ENCODE assay signal across 38 mouse cellular contexts in genomic region chr6:113429965-113430364, GRCm38 (mm10). TPM values are rescaled to one million over a fixed set of nuclear protein-coding genes. Genes with fewer than 3 reads are reported as not detected.
"Had no signal": no experiment of that assay in that cellular context is flagged by ENCODE, and none has a peak within 500 bp of the region (broad histone marks: within the 10 kb centered on the region; RNA-seq: fewer than 3 reads in every experiment).

No protein-coding gene starts in this region.

- ATAC-seq: hindbrain, postnatal 0 days; intestine, embryonic 16.5 days had no signal

- DNase-seq: gastrocnemius, adult 2 months; gastrocnemius, postnatal 10 days; gastrocnemius, postnatal 25 days; heart, adult 18-20 months; heart, postnatal 14 days; heart, postnatal 36 days; kidney, adult 11 months; kidney, adult 2 months; kidney, adult 9 months; kidney, postnatal 14 days; kidney, postnatal 36 days; layer of hippocampus, adult 9-11 months; layer of hippocampus, postnatal 36 days; left cerebral cortex, postnatal 4 days; liver, embryonic 13.5 days had no signal

- H3K4me3 ChIP-seq: gastrocnemius, adult 2 months; heart, embryonic 13.5 days; heart, embryonic 15.5 days; hindbrain, embryonic 13.5 days; hindbrain, embryonic 15.5 days; kidney, embryonic 15.5 days; limb, embryonic 13.5 days; limb, embryonic 15.5 days; liver, embryonic 13.5 days had no signal

- H3K9me3 ChIP-seq: heart, embryonic 15.5 days; hindbrain, embryonic 13.5 days; hindbrain, embryonic 15.5 days; limb, embryonic 15.5 days; liver, embryonic 13.5 days had no signal

- H3K4me1 ChIP-seq: hindbrain, embryonic 13.5 days; hindbrain, embryonic 15.5 days; limb, embryonic 13.5 days; limb, embryonic 15.5 days; liver, embryonic 13.5 days had no signal

- H3K36me3 ChIP-seq: heart, embryonic 13.5 days; heart, embryonic 15.5 days; hindbrain, embryonic 13.5 days; hindbrain, embryonic 15.5 days; kidney, embryonic 15.5 days; limb, embryonic 13.5 days; limb, embryonic 15.5 days; liver, embryonic 13.5 days had no signal

- H3K27me3 ChIP-seq: heart, embryonic 13.5 days; heart, embryonic 15.5 days; hindbrain, embryonic 13.5 days; hindbrain, embryonic 15.5 days; kidney, embryonic 15.5 days; limb, embryonic 13.5 days; limb, embryonic 15.5 days; liver, embryonic 13.5 days had no signal

- H3K4me2 ChIP-seq: heart, embryonic 11.5 days; heart, embryonic 13.5 days; heart, embryonic 15.5 days; hindbrain, embryonic 13.5 days; hindbrain, embryonic 15.5 days; kidney, embryonic 15.5 days; limb, embryonic 13.5 days; limb, embryonic 15.5 days; liver, embryonic 13.5 days had no signal

- H3K9ac ChIP-seq: heart, embryonic 13.5 days; heart, embryonic 15.5 days; hindbrain, embryonic 13.5 days; hindbrain, embryonic 15.5 days; kidney, embryonic 15.5 days; limb, embryonic 13.5 days; limb, embryonic 15.5 days; liver, embryonic 13.5 days had no signal

- H3K27ac ChIP-seq: gastrocnemius, adult 2 months; heart, embryonic 13.5 days; heart, embryonic 15.5 days; hindbrain, embryonic 13.5 days; hindbrain, embryonic 15.5 days; hindbrain, postnatal 0 days; kidney, embryonic 15.5 days; kidney, postnatal 0 days; limb, embryonic 13.5 days; limb, embryonic 15.5 days; liver, embryonic 13.5 days had no signal

RNA-seq across cellular contexts. Expression of gene Cidec, which starts 5.6 kb away (rescaled TPM):
- total RNA-seq: granulocyte monocyte progenitor cell, adult 5-6 weeks; hematopoietic stem cell, adult 5-6 weeks; hindbrain, postnatal 0 days; layer of hippocampus, adult 18-20 months; layer of hippocampus, adult 8-10 months; layer of hippocampus, postnatal 14 days; layer of hippocampus, postnatal 36 days; left cerebral cortex, adult 18-20 months; left cerebral cortex, adult 8-10 months; left cerebral cortex, postnatal 10 days; left cerebral cortex, postnatal 25 days; left cerebral cortex, postnatal 4 days had no signal
- polyA plus RNA-seq: heart, embryonic 11.5 days; heart, embryonic 13.5 days; heart, embryonic 15.5 days; heart, postnatal 0 days; hindbrain, embryonic 11.5 days; hindbrain, embryonic 13.5 days; hindbrain, embryonic 15.5 days; hindbrain, postnatal 0 days; kidney, embryonic 15.5 days; limb, embryonic 11.5 days; limb, embryonic 13.5 days; limb, embryonic 15.5 days had no signal
